Mouse (Mus musculus): Measurements from ENCODE around the gene Tbx1. TPM values are rescaled to one million over a fixed set of nuclear protein-coding genes. Genes with fewer than 3 reads are reported as not detected.

Gene Tbx1
- total and polyA plus RNA-seq, 2 experiments from 2014 or later = 0.81 to 1.3 TPM

DNA sequence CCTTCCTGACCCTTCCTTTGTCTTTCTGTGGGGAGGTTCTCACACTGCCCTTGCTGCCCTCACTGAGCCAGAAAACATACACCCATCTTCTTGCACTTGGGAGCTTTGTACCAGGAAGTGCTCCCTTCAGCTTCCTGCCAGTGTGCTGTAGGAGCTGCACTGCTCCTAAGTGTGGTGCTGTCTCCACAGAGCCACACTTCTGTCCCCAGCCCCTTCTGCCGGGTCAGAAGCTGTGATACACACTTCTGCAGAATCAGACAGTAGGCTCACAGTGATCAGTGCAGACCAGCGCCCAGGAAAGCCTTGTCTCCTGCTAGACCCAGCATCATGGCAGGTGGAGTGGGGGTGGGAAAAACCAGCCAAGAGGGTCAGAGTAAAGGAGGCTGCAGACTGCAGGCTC lies 42.3 kb upstream of the Tbx1 start:
- Histone ChIP-seq H3K27ac (ENCODE audit: low read depth, low read length) (no peak overlapping the region), H3K4me1 (ENCODE audit: insufficient read depth, low read length) (peaks cover under 1% of the 10 kb centered on the region; the same call in 1 of the 2 replicates), H3K4me2 (ENCODE audit: low read depth, low read length, poor library complexity, severe bottlenecking) (no peak overlapping the region), H3K36me3 (ENCODE audit: insufficient read depth, low read length) (no peaks in the 10 kb centered on the region), H3K9ac (replicated peaks; ENCODE audit: low read length, poor library complexity, severe bottlenecking) (no peak overlapping the region), H3K9me3 (ENCODE audit: low read length) (no peaks in the 10 kb centered on the region), H3K27me3 (ENCODE audit: insufficient read depth, low read length) (no peaks in the 10 kb centered on the region), H3K4me3 (ENCODE audit: low read depth, low read length) (no peak overlapping the region)
- DNase-seq (ENCODE audit: low spot score) = no peak
- ATAC-seq (ENCODE audit: low FRiP score) = no peak
- WGBS = 60% methylated on average over 2 of the region's 2 CpGs
- no peak for TF ChIP-seq CTCF (IDR thresholded peaks at IDR 0.05)

- Histone ChIP-seq H3K9ac (replicated peaks; ENCODE audit: low read length, poor library complexity, severe bottlenecking) (no peak overlapping the region), H3K27me3 (ENCODE audit: insufficient read depth, low read length) (no peaks in the 10 kb centered on the region), H3K9me3 (ENCODE audit: low read length) (no peaks in the 10 kb centered on the region), H3K27ac (ENCODE audit: low read depth, low read length) (no peak overlapping the region), H3K36me3 (ENCODE audit: insufficient read depth, low read length) (no peaks in the 10 kb centered on the region), H3K4me2 (ENCODE audit: low read depth, low read length, poor library complexity, severe bottlenecking) (no peak overlapping the region), H3K4me1 (ENCODE audit: insufficient read depth, low read length) (peaks cover 7% of the 10 kb centered on the region; the same call in 1 of the 2 replicates), H3K4me3 (ENCODE audit: low read depth, low read length) (no peak overlapping the region)
- WGBS = 52% methylated on average over 3 of the region's 3 CpGs
- DNase-seq (ENCODE audit: low spot score) (no peak), ATAC-seq (ENCODE audit: low FRiP score) (no peak)
- TF ChIP-seq CTCF (IDR thresholded peaks at IDR 0.05) = peak; percentile 61
Observed at GRCm38 (mm10) chr16:18632059-18632458, 41.6 kb upstream of the Tbx1 start.

GRCm38 (mm10) chr16:18631141-18631540 lies 40.7 kb upstream of the Tbx1 start:
- Histone ChIP-seq H3K9ac (replicated peaks; ENCODE audit: low read length, poor library complexity, severe bottlenecking) (no peak overlapping the region), H3K9me3 (ENCODE audit: low read length) (no peaks in the 10 kb centered on the region), H3K4me2 (ENCODE audit: low read depth, low read length, poor library complexity, severe bottlenecking) (no peak overlapping the region), H3K4me3 (ENCODE audit: low read depth, low read length) (no peak overlapping the region), H3K36me3 (ENCODE audit: insufficient read depth, low read length) (no peaks in the 10 kb centered on the region), H3K27me3 (ENCODE audit: insufficient read depth, low read length) (no peaks in the 10 kb centered on the region), H3K4me1 (ENCODE audit: insufficient read depth, low read length) (peaks cover 11% of the 10 kb centered on the region; the same call in 1 of the 2 replicates), H3K27ac (ENCODE audit: low read depth, low read length) (no peak overlapping the region)
- TF ChIP-seq CTCF (IDR thresholded peaks at IDR 0.05) = no peak
- 69% methylated on average over 7 of the region's 7 CpGs for WGBS
- ATAC-seq (ENCODE audit: low FRiP score) (no peak), DNase-seq (ENCODE audit: low spot score) (no peak)

GRCm38 (mm10) chr16:18630291-18630690 lies 39.8 kb upstream of the Tbx1 start:
- no peaks in the 10 kb centered on the region for H3K27me3 ChIP-seq (ENCODE audit: insufficient read depth, low read length)
- no peak for TF ChIP-seq CTCF (IDR thresholded peaks at IDR 0.05)
- H3K9me3 ChIP-seq (ENCODE audit: low read length) = no peaks in the 10 kb centered on the region
- H3K4me1 ChIP-seq (ENCODE audit: insufficient read depth, low read length) = peaks cover 13% of the 10 kb centered on the region; the same call in 1 of the 2 replicates
- peak overlapping the region; percentile 79 for H3K27ac ChIP-seq (ENCODE audit: low read depth, low read length)
- no peaks in the 10 kb centered on the region for H3K36me3 ChIP-seq (ENCODE audit: insufficient read depth, low read length)
- peak overlapping the region; percentile 90 for H3K4me3 ChIP-seq (ENCODE audit: low read depth, low read length)
- H3K4me2 ChIP-seq (ENCODE audit: low read depth, low read length, poor library complexity, severe bottlenecking) = peak overlapping the region; percentile 92
- DNase-seq (ENCODE audit: low spot score) (no peak), ATAC-seq (ENCODE audit: low FRiP score) (peak; percentile 3)
- H3K9ac ChIP-seq (replicated peaks; ENCODE audit: low read length, poor library complexity, severe bottlenecking) = peak overlapping the region; percentile 98
- WGBS = 47% methylated on average over 5 of the region's 5 CpGs

GRCm38 (mm10) chr16:18629390-18630231 lies 39.1 kb upstream of the Tbx1 start, which contains the start of gene Sept5:
Gene Sept5 (minus strand): TSS chr16:18629954.
- Histone ChIP-seq H3K27ac (ENCODE audit: low read depth, low read length) (peak within 1 kb of the TSS; percentile 79), H3K4me1 (ENCODE audit: insufficient read depth, low read length) (peaks cover 13% of the 10 kb centered on the region; the same call in 1 of the 2 replicates), H3K4me2 (ENCODE audit: low read depth, low read length, poor library complexity, severe bottlenecking) (peak within 1 kb of the TSS; percentile 92), H3K36me3 (ENCODE audit: insufficient read depth, low read length) (peaks cover 6% of the 10 kb centered on the region), H3K9me3 (ENCODE audit: low read length) (no peaks in the 10 kb centered on the region), H3K9ac (replicated peaks; ENCODE audit: low read length, poor library complexity, severe bottlenecking) (peak within 1 kb of the TSS; percentile 98), H3K27me3 (ENCODE audit: insufficient read depth, low read length) (peaks cover 7% of the 10 kb centered on the region; the same call in 1 of the 2 replicates), H3K4me3 (ENCODE audit: low read depth, low read length) (peak within 1 kb of the TSS; percentile 90)
- ATAC-seq (ENCODE audit: low FRiP score) = peak; percentile 66
- WGBS = under 1% methylated on average over 63 of the region's 93 CpGs
- peak; percentile 60 for DNase-seq (ENCODE audit: low spot score)
- TF ChIP-seq CTCF (IDR thresholded peaks at IDR 0.05) = no peak

GRCm38 (mm10) chr16:18628948-18629340 lies 38.5 kb upstream of the Tbx1 start:
- H3K4me1 ChIP-seq (ENCODE audit: insufficient read depth, low read length) = peaks cover 13% of the 10 kb centered on the region; the same call in 1 of the 2 replicates
- H3K9me3 ChIP-seq (ENCODE audit: low read length) = no peaks in the 10 kb centered on the region
- peaks cover 12% of the 10 kb centered on the region for H3K36me3 ChIP-seq (ENCODE audit: insufficient read depth, low read length)
- 13% methylated on average over 2 of the region's 2 CpGs for WGBS
- peak overlapping the region; percentile 92 for H3K4me2 ChIP-seq (ENCODE audit: low read depth, low read length, poor library complexity, severe bottlenecking)
- H3K9ac ChIP-seq (replicated peaks; ENCODE audit: low read length, poor library complexity, severe bottlenecking) = peak overlapping the region; percentile 98
- no peak for ATAC-seq (ENCODE audit: low FRiP score)
- peaks cover 9% of the 10 kb centered on the region for H3K27me3 ChIP-seq (ENCODE audit: insufficient read depth, low read length)
- H3K4me3 ChIP-seq (ENCODE audit: low read depth, low read length) = peak overlapping the region; percentile 90
- no peak for TF ChIP-seq CTCF (IDR thresholded peaks at IDR 0.05)
- DNase-seq (ENCODE audit: low spot score) = no peak
- peak overlapping the region; percentile 79 for H3K27ac ChIP-seq (ENCODE audit: low read depth, low read length)
